Mouse (Mus musculus) brain, adult 2 months (tissue): ENCODE data around the gene Tap2.

Experiments
- DNase-seq: peaks from one replicate; pipeline ENCODE4 v3.0.0; 2011; ENCODE audit warnings: low read depth, low spot score

Gene Tap2

DNA sequence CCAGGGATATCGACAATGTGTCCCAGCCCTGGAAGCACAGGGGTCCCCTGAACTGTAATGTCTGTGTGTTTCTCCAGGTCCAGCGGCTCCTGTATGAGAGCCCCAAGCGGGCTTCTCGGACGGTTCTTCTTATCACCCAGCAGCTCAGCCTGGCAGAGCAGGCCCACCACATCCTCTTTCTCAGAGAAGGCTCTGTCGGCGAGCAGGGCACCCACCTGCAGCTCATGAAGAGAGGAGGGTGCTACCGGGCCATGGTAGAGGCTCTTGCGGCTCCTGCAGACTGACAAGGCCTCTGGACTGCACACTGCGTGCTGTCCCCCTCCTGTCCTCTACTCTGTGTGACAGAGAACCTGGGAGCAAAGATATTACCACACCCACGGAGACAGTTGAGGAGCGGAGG lies 6.8 kb upstream of the Tap2 start:
- DNase-seq, result no peak

DNA sequence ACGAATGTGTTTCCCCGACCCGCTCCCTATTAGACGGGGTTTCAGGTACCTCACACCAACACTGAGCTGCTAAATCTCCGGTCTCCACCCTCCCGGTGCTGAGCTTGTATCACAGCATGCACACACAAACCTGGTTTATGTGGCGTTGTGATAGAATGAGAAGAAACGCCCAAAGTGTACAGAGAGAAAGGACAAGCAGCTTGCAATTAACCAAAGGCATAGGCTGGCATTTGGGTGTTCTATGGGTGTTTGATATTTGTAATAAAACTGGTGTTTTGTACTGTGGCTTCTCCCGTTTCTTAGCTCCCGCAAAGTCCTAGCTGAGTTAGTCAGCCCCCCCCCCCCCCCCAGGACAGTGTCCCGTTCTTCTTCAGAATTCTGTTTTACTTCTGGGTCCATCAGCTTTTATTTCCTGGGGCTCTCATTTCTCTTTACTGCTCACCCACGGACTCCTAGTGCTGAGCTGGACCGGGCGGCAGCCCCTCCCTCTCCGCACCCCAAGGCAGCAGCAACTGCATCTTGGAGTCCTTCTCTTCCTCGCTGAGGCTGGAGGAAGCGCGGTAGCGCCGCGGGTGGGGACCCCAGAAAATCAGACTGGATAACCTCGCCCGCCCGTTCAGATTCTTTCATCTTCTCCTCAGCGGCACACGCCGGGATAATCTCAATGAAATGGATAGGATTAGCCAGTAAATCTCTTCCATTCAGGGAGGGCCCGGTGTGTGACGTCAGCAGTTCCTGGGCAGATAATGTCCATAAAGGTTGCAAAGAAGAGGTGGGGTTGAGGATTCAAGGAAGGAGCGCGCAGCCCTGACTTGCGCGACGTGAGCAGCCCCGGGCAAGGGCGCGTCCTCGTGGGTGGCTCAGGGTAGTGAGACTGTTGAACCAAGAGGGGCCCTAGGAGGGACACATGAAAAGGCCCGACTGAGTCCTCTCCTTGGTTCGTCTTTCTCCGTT lies 6.1 kb upstream of the Tap2 start, which contains the start of gene Psmb8:
Gene Psmb8 (plus strand): TSS at position 781 of the 954 bp plus-strand sequence.
- DNase-seq, result peak; percentile 94

DNA sequence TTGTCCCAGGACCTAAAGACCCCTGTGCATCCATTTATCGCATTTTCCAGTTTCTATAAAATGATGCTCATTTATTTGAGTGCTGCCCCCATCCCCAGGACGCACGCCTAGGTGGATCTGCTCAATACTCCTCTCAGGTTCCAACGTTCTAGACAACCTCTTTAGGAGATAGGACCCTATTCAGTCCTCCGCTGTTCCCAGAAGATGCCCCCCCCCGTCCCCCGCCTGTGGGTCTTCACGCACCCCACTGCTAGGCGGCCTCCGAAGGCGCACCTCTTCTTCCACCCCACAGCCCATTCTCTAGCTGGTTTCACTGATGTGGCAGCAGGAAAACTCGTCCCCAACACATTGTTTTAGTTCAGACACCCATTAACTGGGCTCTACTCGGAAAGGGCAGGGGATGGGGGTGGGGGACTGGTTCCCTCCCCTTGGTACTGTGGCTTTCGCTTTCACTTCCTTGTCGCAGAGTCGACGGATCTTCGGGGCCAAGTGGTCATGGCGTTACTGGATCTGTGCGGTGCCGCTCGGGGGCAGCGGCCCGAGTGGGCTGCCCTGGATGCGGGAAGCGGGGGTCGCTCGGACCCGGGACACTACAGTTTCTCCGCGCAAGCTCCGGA lies 5.3 kb upstream of the Tap2 start:
- no peak for DNase-seq

DNA sequence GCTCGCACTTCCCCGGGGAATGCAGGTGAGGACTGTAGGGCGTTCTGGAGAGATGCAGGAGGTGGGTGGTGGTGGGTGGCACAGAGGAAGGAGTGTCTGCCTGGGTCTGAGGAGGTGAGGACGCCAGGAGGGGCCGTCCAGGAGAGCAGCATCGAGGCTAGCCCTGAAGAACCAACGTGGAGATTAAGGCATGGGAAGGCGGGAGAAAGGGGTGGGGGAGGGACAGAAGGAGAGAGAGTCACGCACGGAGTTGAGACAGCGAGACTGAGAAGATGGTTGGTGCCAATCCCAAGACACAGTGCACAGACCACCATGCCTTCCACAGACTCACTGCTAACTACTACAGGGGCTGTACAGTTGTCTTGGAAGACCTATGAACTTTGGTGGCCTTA lies 4.8 kb upstream of the Tap2 start:
- no peak for DNase-seq

DNA sequence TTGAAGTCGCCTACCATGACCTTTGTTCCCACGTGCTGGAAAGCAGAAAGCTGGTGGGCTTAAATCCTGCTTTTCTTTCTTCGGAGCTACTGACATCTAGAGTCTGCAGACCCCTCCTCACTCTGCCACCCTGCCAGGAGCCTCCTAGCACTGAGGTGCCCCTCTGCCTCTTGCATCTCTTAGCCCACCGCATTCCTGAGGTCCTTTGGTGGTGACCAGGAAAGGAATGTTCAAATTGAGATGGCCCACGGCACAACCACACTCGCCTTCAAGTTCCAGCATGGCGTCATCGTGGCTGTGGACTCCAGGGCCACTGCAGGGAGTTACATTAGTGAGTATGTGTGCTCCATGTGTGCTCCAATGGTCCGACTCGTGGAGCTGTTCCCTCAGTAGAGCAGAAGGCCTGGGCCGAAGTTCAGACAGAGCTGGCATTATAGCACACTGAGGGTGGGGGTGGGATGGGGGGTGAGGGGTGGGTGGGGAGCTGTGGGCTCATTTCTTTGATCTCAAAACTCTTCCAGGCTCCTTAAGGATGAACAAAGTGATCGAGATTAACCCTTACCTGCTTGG lies 4.2 kb upstream of the Tap2 start:
- no peak for DNase-seq

DNA sequence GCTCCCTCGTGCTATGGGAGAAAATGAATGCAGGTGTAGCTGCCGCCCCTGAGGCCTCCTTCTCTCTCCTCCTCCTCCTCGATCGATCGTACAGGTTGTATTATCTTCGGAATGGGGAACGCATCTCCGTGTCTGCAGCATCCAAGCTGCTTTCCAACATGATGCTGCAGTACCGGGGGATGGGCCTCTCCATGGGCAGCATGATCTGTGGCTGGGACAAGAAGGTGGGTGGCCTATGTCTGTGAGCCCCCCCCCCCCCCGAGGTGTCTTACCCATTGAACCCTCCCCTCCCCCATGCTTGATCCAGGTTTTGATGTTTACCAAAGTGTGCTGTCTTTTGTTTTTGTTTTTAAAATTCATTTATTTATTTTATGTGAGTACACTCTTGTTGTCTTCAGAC lies 3.3 kb upstream of the Tap2 start:
- no peak for DNase-seq

DNA sequence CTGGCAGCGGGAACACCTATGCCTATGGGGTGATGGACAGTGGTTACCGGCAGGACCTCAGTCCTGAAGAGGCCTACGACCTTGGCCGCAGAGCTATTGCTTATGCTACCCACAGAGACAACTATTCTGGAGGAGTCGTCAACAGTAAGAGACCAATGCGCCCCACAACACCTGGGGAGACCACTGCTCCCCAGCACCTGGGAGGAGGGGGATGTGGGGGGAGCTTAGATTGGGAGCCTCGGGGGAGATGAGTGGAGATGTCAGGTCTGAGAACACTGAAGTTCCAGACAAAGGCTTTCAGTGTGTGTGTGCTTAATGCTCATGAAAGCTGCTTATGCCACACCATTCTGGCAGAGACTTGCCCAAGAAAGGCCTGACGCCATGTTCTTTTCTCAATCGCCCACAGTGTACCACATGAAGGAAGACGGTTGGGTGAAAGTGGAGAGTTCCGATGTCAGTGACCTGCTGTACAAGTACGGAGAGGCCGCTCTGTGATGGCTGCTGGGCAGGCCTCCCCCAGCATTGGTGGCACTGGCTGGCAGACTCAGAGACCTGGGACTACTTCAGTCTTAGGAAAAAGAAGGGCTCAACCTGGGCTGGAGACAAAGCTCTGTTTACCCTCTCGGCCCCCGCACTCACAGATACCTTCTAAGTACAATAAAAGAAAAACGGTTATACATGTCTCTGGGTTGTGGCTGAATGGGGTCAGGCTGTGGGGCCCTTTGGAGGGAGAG lies 2.4 kb upstream of the Tap2 start:
- DNase-seq, result no peak

DNA sequence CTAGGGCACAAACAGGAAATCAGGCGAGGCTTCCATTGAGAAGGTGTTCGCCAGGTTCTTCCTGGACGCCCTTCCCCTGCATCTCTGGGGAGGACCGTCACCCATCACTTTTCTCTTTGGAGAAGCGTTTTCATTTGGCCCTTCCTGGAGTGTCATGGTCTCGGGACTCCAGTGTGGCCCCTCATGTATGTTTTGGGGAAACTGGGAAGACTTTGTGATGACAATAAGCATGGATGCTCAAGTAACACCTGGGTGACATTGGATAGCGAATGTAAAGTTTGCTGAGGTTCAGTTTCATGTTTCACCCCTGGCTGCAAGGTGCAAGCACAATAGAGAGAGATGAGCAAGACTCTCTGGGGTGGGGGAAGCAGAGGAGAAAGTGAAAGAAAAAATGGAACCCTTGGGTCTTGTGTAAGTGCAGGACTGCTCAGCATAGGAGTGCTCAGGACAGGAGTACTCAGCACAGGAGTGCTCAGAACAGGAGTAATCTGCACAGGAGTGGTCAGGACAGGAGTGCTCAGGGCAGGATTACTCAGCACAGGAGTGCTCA lies 1.7 kb upstream of the Tap2 start:
- no peak for DNase-seq

DNA sequence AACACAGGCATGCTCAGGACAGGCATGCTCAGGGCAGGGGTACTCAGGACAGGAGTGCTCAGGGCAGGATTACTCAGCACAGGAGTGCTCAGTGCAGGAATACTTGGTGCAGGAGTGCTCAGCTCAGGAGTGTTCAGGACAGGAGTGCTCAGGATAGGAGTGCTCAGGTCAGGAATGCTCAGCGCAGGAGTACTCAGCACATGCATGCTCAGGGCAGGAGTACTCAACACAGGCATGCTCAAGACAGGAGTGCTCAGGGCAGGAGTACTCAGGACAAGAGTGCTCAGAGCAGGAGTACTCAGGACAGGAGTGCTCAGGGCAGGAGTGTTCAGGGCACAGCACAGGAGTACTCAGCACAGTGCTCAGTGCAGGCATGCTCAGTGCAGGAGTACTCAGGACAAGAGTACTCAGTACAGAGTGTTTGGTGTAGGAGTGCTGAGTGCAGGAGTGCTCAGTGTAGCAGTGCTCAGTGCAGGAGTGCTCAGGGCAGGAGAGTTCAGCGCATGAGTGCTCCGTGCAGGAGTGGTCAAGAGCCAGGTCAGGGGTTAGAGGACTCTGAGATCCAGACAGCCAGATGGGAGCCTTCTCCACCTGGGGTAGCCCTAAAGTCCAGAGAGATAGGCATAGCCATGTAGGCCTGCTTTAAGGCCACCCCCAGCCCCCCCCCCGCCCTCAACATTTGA lies 426 bp upstream of the Tap2 start:
- no peak for DNase-seq

DNA sequence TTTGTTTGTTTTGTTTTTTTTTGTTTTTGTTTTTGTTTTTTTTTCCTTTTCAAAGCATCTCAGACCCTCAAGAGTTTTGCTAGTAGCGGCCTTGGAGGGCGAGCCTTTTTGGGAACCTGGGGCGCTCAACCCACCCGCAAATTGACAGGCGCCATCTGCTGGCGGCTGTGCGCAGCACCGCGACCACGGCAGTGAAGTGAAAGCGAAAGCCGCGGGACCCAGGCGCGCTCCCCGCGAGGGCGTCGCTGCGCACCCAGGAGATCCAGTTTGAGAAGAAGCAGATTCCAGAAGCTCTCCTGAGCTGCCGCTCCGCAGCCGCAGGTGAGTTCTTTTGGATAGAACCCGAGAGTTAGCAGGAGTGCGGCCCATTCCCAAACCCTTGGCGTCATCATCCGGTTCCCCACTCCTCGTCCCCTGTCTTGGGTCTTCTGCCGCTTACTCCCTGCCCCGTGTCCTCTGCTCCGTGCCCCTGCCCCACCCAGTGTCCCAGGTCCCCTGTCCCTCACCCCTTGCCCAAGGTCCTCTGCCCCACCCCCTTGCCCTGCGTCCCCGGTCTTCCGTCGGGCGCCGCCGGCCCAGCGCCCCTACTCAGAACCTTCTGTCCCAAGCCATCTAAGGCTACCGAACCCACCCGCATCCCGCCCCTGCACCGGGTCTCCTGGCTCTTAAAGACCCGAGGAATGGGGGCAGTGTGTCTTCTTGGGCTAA lies 1.1 kb downstream of the Tap2 start:
- peak; percentile 87 for DNase-seq

DNA sequence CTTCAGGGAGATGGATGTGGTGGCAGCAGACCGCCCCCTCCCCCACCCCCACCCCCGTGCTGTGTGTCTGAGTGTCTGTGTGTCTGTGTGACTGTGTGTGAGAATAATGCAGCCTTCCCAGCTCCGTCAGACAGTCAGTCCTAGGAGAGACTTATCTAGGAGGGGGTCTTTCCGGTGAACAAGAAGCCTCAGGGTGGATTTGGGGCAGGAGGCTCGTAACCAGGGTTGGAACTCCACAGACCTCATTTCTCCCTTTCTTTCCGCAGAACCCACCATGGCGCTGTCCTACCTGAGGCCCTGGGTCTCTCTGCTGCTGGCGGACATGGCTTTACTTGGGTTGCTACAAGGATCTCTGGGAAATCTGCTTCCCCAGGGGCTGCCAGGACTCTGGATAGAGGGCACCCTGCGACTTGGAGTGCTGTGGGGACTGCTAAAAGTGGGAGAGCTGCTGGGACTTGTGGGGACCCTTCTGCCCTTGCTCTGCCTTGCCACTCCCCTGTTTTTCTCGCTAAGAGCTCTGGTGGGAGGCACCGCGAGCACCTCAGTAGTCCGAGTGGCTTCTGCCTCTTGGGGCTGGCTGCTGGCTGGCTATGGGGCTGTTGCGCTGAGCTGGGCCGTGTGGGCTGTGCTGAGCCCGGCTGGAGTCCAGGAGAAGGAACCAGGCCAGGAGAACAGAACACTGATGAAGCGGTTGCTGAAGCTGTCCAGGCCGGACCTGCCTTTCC lies 1.9 kb downstream of the Tap2 start:
- peak; percentile 30 for DNase-seq

DNA sequence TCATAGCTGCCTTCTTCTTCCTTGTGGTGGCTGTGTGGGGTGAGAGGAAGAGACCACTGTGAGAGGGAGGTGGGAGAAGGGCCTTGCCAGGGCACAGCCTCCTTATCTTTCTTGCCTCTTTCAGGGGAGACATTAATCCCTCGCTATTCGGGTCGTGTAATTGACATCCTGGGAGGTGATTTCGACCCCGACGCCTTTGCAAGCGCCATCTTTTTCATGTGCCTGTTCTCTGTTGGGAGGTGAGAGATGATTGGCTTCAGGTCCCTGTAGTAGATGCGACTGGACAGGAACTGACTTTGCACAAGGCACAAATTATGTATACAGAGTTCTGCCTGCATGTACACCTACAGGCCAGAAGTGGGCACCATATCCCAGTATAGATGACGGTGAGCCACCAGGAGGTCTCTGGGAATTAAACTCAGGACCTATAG lies 2.4 kb downstream of the Tap2 start:
- peak; percentile 75 for DNase-seq

DNA sequence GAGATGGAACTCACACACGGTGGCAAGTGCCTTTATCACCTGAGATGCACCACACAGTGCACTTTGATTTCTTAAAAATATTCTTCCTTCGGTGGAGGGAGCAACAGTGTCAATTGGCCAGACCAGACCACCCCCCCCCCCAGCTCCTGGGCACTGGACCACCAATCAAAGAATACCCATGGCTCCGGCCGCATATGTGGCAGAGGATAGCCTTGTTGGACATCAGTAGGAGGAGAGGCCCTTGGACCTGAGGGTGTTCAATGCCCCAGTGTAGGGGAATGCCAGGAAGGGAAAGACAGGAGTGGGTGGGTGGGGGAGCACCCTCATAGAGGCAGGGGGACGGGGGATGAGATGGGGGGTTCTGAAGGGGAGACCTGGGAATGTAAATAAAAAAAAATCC lies 3.4 kb downstream of the Tap2 start:
- no peak for DNase-seq

DNA sequence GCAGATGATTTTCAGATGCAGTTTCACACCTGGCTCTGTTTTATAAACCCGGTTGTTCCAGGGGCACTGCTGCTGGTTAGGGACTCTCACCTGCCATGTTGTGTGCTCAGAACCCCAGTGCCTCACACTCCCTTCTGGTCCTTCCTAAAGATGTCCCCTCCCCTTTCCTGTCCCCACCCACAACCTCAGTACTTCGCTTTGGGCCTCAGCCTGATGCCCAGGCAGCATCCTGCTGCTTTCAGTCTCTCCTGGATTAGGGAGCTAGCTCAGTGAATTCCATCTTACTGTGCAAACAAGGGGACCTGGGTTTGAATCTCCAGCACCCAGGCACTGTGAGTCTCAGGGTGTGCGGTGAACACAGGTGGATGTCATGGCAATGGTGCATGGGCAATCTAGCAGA lies 4.1 kb downstream of the Tap2 start:
- DNase-seq, result no peak

DNA sequence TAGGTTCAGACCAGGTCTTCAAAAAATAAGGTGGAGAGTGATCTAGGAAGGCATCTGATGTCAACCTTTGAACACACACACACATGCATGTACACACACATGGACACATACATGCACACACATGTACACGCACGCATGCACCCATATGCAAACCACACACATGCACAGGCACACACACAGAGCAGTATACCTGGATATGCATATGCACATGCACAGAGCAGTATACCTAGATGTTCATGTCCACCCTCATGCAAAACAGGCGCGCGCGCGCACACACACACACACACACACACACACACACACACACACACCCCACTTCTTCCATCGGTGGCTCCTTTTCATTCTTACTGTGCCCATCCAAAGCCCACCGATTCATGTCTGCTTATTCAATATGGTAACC lies 4.5 kb downstream of the Tap2 start:
- no peak for DNase-seq

DNA sequence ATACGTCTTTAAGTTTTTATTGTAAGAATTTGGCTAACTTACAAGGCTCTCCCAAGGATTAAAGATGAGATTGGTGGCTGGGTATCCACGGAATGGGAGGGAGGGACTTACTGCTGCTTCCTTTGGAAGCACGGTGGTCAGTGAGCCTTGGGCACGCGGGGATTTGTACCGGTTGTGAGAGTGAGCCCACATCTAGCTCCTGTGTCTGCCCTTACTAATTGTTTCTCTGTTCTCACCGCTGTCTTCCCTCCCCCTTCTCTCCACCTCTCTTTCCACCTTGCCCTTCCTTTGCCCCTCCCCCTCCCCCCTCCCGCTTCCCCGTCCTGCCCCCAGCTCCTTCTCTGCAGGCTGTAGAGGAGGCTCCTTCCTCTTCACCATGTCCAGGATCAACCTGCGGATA lies 5.1 kb downstream of the Tap2 start:
- no peak for DNase-seq

DNA sequence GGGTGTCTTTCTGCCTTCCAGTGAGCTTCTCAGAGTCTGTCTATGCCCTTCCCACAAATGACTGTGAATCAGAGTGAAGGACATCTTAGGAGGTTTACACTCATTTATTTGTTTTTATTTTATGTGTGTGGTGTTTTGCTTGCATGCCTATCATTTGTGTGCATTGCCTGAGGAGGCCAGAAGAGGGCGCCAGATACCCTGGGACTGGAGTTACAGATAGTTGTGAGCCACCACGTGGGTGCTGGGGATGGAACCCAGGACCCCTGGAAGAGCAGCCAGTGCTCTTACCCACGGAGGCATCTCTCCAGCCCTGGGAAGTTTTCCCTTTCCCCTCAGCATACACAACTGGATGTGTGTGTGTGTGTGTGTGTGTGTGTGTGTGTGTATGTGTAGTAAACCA lies 6.4 kb downstream of the Tap2 start:
- no peak for DNase-seq

DNA sequence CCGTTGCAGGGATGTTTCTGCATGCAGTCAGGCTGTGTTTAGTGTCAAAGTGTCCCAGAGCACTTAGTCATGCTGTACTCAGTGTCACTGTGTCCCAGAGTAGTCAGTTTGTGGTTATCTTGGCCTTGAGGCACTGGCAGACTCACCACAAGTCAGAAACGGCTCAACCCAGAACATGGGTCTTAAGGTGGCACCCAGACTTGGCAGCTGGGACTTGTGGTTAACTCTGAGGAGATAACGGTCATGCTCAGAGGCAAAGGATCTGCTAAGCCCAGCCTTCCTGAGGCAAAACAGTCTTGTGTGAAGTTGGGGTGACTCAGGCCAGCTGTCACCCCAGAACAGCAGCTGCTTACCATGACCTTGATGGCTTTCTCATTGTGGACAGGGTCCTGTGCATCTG lies 7.3 kb downstream of the Tap2 start:
- no peak for DNase-seq

DNA sequence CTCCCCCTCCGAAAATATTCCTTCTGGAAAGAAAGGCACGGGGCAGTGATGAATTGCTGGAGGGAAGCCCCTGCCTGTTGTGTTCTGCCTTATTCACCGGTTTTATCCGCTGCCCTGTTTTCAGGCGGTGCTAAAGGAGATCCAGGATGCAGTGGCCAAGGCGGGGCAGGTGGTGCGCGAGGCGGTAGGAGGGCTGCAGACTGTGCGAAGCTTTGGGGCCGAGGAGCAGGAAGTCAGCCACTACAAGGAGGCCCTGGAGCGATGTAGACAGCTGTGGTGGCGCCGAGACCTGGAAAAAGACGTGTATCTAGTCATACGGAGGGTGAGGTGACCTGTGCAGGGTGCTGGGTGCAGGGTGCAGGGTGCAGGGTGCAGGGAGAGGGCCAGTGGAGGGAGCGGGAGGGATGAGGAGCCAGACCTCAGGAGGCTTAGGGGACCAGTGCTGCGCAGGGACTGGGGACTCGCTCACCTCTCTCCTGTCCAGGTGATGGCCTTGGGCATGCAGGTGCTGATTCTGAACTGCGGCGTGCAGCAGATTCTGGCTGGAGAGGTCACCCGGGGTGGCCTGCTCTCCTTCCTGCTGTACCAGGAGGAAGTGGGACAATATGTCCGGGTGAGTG lies 8.5 kb downstream of the Tap2 start:
- DNase-seq, result no peak
